Mouse (Mus musculus) forebrain, embryonic 13.5 days (tissue): ENCODE data around the gene Tfr2. TPM values are rescaled to one million over a fixed set of nuclear protein-coding genes. Genes with fewer than 3 reads are reported as not detected.

Experiments used
- ATAC-seq: fragments of 200-750 bp; cut with Nextera tagmentation; 2 replicates; pipeline ENCODE4 v1.8.0; 2017
- H3K27ac ChIP-seq: fragments of 300-500 bp; sonication (generic); 2 replicates; pipeline ENCODE4 v1.5.1; 2015; ENCODE audit warnings: inconsistent platforms, mild to moderate bottlenecking, moderate library complexity
- H3K27me3 ChIP-seq: fragments of 300-500 bp; sonication (generic); 2 replicates; pipeline ENCODE4 v1.6.1; 2015; ENCODE audit warnings: mild to moderate bottlenecking, inconsistent platforms
- H3K36me3 ChIP-seq: fragments of 300-500 bp; sonication (generic); 2 replicates; pipeline ENCODE4 v1.6.1; 2015; ENCODE audit warnings: mild to moderate bottlenecking, inconsistent platforms; ENCODE audit not compliant: poor library complexity, severe bottlenecking
- H3K4me1 ChIP-seq: fragments of 300-500 bp; sonication (generic); 2 replicates; pipeline ENCODE4 v1.6.1; 2015; ENCODE audit warnings: inconsistent platforms
- H3K4me2 ChIP-seq: fragments of 300-500 bp; sonication (generic); 2 replicates; pipeline ENCODE4 v1.6.1; 2015; ENCODE audit warnings: inconsistent platforms, mild to moderate bottlenecking, moderate library complexity
- H3K4me3 ChIP-seq: fragments of 300-500 bp; sonication (generic); 2 replicates; pipeline ENCODE4 v1.5.1; 2015; ENCODE audit warnings: mild to moderate bottlenecking, inconsistent platforms
- H3K9ac ChIP-seq: fragments of 300-500 bp; sonication (generic); 2 replicates; pipeline ENCODE4 v1.6.1; 2015; ENCODE audit warnings: mild to moderate bottlenecking, inconsistent platforms
- H3K9me3 ChIP-seq: fragments of 300-500 bp; sonication (generic); replicated peaks from 2 replicates; pipeline ENCODE4 v1.6.1; 2016; ENCODE audit warnings: inconsistent platforms
- WGBS: fragments of 180-500 bp; shearing (Covaris S2); methylation state at CpG from one replicate; pipeline ENCODE4 v1.1.7; 2015; 5-methylcytosine and 5-hydroxymethylcytosine counted together
- polyA plus RNA-seq: library from polyadenylated mRNA; unstranded; fragments of >200 nt; fragmentation: Nextera tagmentation; extraction: Ambion mirVana; gene quantifications from 2 replicates; pipeline ENCODE4 v1.2.1, GENCODE M21; 2015

Gene Tfr2
- 1.2 and 1.5 TPM in 2 replicates for polyA plus RNA-seq

DNA sequence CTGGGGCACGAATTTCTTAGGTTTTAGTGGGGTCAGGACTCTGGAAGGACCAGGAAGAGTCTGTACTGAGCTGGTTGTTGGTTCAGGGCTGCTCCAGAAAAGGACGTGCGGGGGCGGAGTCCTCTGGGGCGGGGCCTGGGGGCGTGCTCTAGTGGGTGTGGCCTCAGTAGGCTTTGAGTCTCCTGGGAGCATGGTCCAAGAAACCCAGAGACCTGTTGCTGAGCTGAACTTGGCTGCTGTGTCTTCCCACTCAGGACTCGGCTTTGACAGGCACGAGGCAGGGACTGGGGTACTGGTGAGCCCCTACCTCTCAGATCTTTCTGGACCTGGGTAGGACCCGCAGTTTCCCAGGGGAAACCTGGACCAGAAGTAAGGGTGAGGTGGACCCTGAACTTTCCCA lies at the start of gene Tfr2:
Gene Tfr2 (plus strand): TSS at position 176 of the 400 bp plus-strand sequence.
- Histone ChIP-seq H3K9me3 (no peaks in the 10 kb centered on the region), H3K36me3 (peaks cover 20% of the 10 kb centered on the region), H3K4me2 (no peak within 1 kb of the TSS), H3K9ac (no peak within 1 kb of the TSS), H3K4me1 (peaks cover 6% of the 10 kb centered on the region; the same call in 1 of the 2 replicates), H3K4me3 (no peak within 1 kb of the TSS), H3K27ac (no peak within 1 kb of the TSS), H3K27me3 (peaks cover 9% of the 10 kb centered on the region)
- ATAC-seq: no peak
- WGBS: 45% methylated on average over 9 of the region's 9 CpGs

DNA sequence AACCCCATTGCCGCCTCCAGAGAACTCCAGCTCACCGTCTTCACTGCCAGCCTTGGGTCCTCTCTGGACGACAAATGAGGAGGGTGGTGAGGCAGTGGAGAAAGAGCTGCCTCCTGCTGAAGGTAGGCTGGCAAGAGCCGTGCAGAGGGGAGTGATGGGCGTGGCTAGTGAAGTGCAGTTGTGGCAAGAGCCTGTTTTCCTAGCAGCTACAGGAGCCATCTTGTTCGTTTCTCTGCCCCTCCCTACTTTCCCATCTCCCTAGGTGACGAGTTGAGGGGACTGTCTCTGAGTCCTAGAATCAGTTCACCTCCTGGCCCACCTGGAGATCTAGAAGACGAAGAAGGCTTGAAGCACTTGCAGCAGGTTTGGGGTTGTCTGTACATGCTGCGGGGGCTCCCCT lies 47.8 kb upstream of the Tfr2 start:
- Histone ChIP-seq H3K4me3 (no peak overlapping the region), H3K4me1 (peaks cover 16% of the 10 kb centered on the region), H3K9ac (no peak overlapping the region), H3K27me3 (no peaks in the 10 kb centered on the region), H3K36me3 (peaks cover 89% of the 10 kb centered on the region), H3K9me3 (no peaks in the 10 kb centered on the region), H3K27ac (no peak overlapping the region), H3K4me2 (no peak overlapping the region)
- 81% methylated on average over 9 of the region's 9 CpGs for WGBS
- ATAC-seq: no peak

DNA sequence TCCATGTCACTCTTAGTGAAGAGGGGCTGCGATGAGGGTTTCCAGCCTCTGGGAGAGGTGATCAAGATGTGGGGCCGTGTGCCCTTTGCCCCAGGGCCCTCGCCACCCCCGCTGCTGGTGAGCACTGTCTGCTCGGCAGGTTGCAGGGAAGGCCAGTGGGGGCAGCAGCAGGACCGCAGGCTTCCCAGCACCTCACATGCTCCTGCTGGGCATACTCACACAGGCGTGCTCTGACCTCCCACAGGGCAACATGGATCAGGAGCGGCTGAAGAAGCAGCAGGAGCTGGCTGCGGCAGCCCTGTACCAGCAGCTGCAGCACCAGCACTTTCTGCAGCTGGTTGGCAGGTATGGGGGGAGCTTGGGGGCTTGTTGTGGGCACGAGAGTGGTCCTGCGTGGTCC lies 46.9 kb upstream of the Tfr2 start:
- Histone ChIP-seq H3K4me2 (no peak overlapping the region), H3K9me3 (no peaks in the 10 kb centered on the region), H3K4me3 (no peak overlapping the region), H3K9ac (no peak overlapping the region), H3K27ac (0 out of 2 replicates have a peak overlapping the region, but pooled peaks have one; percentile 48), H3K4me1 (peaks cover 22% of the 10 kb centered on the region), H3K27me3 (no peaks in the 10 kb centered on the region), H3K36me3 (peaks cover 97% of the 10 kb centered on the region)
- 82% methylated on average over 11 of the region's 11 CpGs for WGBS
- ATAC-seq: no peak

DNA sequence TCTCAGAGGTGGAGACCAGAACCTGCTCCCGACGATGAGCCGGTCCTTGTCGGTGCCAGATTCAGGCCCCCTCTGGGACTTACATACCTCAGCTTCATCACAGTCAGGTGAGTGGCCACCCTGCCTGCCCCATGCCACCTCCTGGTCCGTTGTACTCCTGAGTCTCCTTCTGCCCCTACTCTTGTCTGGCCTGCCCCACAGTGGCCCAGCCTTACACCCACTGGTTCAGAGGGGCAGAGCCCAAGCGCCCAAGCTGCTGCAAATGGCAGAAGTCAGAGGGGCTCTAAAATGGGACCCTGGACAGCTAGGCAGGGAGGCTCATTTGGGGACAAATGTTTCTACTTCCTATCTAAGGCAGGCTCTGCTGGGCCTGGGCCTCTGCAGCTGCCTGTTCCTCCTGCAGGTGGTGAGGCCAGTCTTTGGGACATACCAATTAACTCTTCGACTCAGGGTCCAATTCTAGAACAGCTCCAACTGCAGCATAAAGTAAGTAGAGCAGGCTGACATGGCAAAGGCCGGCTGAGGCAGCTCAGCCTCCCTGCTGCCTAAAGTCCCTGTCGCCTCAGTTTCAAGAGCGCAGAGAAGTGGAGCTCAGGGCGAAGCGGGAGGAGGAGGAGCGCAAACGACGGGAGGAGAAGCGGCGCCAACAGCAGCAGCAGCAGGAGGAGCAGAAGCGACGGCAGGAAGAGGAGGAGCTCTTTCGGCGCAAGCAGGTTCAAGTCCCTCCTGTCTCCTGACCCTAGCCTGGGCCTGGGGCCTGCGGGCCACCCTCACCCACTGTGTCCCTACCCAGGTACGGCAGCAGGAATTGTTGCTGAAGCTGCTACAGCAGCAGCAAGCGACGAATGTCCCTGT lies 46.0 kb upstream of the Tfr2 start:
- no peak for ATAC-seq
- Histone ChIP-seq H3K4me3 (no peak overlapping the region), H3K27ac (peak overlapping the region; percentile 48; the same call in 1 of the 2 replicates), H3K4me1 (peaks cover 30% of the 10 kb centered on the region), H3K27me3 (no peaks in the 10 kb centered on the region), H3K9me3 (no peaks in the 10 kb centered on the region), H3K4me2 (no peak overlapping the region), H3K9ac (no peak overlapping the region), H3K36me3 (peaks cover 99% of the 10 kb centered on the region)
- 82% methylated on average over 25 of the region's 25 CpGs for WGBS

GRCm38 (mm10) chr5:137524251-137524515 lies 45.5 kb upstream of the Tfr2 start:
- 84% methylated on average over 8 of the region's 8 CpGs for WGBS
- H3K36me3 ChIP-seq: peaks cover 99% of the 10 kb centered on the region
- ATAC-seq: no peak
- H3K4me3 ChIP-seq: no peak overlapping the region
- H3K9ac ChIP-seq: 0 out of 2 replicates have a peak overlapping the region, but pooled peaks have one; percentile 1
- H3K4me1 ChIP-seq: peaks cover 33% of the 10 kb centered on the region
- no peak overlapping the region for H3K4me2 ChIP-seq
- H3K9me3 ChIP-seq: no peaks in the 10 kb centered on the region
- no peak overlapping the region for H3K27ac ChIP-seq
- no peaks in the 10 kb centered on the region for H3K27me3 ChIP-seq

- H3K27me3 ChIP-seq: no peaks in the 10 kb centered on the region
- H3K9me3 ChIP-seq: no peaks in the 10 kb centered on the region
- H3K27ac ChIP-seq: peak overlapping the region; percentile 59; the same call in 1 of the 2 replicates
- H3K9ac ChIP-seq: 0 out of 2 replicates have a peak overlapping the region, but pooled peaks have one; percentile 1
- H3K4me3 ChIP-seq: no peak overlapping the region
- H3K4me2 ChIP-seq: no peak overlapping the region
- ATAC-seq: no peak
- peaks cover 38% of the 10 kb centered on the region for H3K4me1 ChIP-seq
- H3K36me3 ChIP-seq: peaks cover 99% of the 10 kb centered on the region
- 87% methylated on average over 13 of the region's 13 CpGs for WGBS
Observed at GRCm38 (mm10) chr5:137524671-137525070, 45.0 kb upstream of the Tfr2 start.

GRCm38 (mm10) chr5:137525511-137525910 lies 44.1 kb upstream of the Tfr2 start:
- Histone ChIP-seq H3K9me3 (no peaks in the 10 kb centered on the region), H3K27ac (peak overlapping the region; percentile 59), H3K4me3 (no peak overlapping the region), H3K9ac (peak overlapping the region; percentile 1; the same call in 1 of the 2 replicates), H3K4me2 (no peak overlapping the region), H3K4me1 (peaks cover 46% of the 10 kb centered on the region), H3K27me3 (no peaks in the 10 kb centered on the region), H3K36me3 (peaks cover 96% of the 10 kb centered on the region)
- no peak for ATAC-seq
- 78% methylated on average over 16 of the region's 16 CpGs for WGBS

GRCm38 (mm10) chr5:137526192-137526936 lies 43.3 kb upstream of the Tfr2 start:
- Histone ChIP-seq H3K9me3 (no peaks in the 10 kb centered on the region), H3K27me3 (no peaks in the 10 kb centered on the region), H3K4me3 (no peak overlapping the region), H3K27ac (peak overlapping the region; percentile 77), H3K4me2 (no peak overlapping the region), H3K9ac (0 out of 2 replicates have a peak overlapping the region, but pooled peaks have one; percentile 7), H3K36me3 (peaks cover 87% of the 10 kb centered on the region), H3K4me1 (peaks cover 48% of the 10 kb centered on the region)
- ATAC-seq: no peak
- 39% methylated on average over 16 of the region's 16 CpGs for WGBS

DNA sequence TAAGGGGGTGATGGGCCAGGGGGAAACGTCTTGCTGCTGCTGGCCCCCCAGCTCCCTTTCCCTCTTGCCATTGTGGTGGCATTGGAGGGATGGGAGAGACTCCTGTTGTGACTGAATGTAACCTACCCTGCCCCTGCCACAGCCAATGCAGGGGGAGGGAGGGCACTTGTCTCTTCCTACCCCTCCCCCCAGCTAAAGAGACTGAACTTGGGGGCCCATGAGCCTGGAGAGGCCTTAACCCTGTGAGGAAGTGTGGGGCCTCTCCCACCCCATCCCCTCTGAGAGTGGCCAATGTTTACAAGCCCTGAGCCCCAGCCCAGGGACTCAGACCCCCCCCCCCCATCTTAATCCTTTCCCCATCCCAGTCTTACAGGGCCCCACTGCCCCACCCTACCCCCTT lies 42.2 kb upstream of the Tfr2 start:
- Histone ChIP-seq H3K4me3 (no peak overlapping the region), H3K4me1 (peaks cover 48% of the 10 kb centered on the region), H3K4me2 (no peak overlapping the region), H3K27me3 (no peaks in the 10 kb centered on the region), H3K36me3 (peaks cover 77% of the 10 kb centered on the region), H3K9ac (0 out of 2 replicates have a peak overlapping the region, but pooled peaks have one; percentile 26), H3K27ac (no peak overlapping the region), H3K9me3 (no peaks in the 10 kb centered on the region)
- ATAC-seq: no peak
- WGBS: 30% methylated on average over 1 of the region's 1 CpGs

DNA sequence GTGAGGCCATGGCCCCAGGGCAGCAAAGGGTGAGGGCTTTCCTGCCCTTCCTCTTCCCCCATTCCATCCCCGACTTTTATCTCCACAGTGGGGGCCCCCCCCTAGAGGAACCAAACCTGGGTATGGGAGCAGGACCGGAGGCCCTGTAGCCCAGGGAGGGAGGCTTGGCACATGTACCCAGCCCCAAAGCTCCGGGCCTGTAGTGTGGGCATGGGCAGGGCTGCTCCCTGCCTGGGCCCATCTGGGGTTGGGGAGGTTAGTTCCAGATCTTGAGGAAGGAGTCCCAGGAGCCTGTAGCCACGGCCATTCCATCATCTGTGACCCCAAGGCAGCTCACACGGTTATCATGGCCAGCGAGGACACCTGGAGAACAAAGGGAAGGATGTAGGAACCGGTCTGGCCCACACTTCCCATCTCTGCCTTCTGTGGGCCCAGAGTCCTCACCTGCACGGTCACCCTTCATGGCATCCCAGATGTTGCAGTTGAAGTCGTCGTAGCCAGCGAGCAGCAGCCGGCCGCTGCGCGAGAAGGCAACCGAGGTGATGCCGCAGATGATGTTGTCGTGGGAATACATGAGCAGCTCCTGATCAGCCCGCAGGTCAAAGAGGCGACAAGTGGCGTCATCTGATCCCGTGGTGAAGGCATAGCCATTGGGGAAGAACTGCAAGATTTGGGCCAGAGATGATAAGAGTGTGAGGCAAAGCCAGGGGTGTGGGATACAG lies 41.2 kb upstream of the Tfr2 start:
- no peak for ATAC-seq
- Histone ChIP-seq H3K36me3 (peaks cover 67% of the 10 kb centered on the region), H3K4me2 (no peak overlapping the region), H3K4me3 (no peak overlapping the region), H3K9ac (peak overlapping the region; percentile 5; the same call in 1 of the 2 replicates), H3K9me3 (no peaks in the 10 kb centered on the region), H3K27me3 (no peaks in the 10 kb centered on the region), H3K4me1 (peaks cover 48% of the 10 kb centered on the region), H3K27ac (peak overlapping the region; percentile 35; the same call in 1 of the 2 replicates)
- WGBS: 88% methylated on average over 22 of the region's 22 CpGs

- peak overlapping the region; percentile 94 for H3K4me3 ChIP-seq
- WGBS: 78% methylated on average over 15 of the region's 15 CpGs
- H3K4me1 ChIP-seq: peaks cover 48% of the 10 kb centered on the region
- H3K27me3 ChIP-seq: no peaks in the 10 kb centered on the region
- no peak overlapping the region for H3K27ac ChIP-seq
- peaks cover 57% of the 10 kb centered on the region for H3K36me3 ChIP-seq
- ATAC-seq: no peak
- peak overlapping the region; percentile 93 for H3K4me2 ChIP-seq
- no peaks in the 10 kb centered on the region for H3K9me3 ChIP-seq
- peak overlapping the region; percentile 98 for H3K9ac ChIP-seq
Observed at GRCm38 (mm10) chr5:137529221-137529995, 40.2 kb upstream of the Tfr2 start.
